Mouse (Mus musculus) limb, embryonic 13.5 days (tissue): ENCODE results near the gene Mterf2. TPM values are rescaled to one million over a fixed set of nuclear protein-coding genes. Genes with fewer than 3 reads are reported as not detected.

ENCODE experiments used
- ATAC-seq: fragments of 200-750 bp; cut with Nextera tagmentation; 2 replicates; pipeline ENCODE4 v1.8.0; 2017; ENCODE audit warnings: low read depth, moderate number of reproducible peaks, moderate TSS enrichment; ENCODE audit not compliant: low FRiP score
- H3K27ac ChIP-seq: fragments of 300-500 bp; sonication (generic); 2 replicates; pipeline ENCODE4 v1.5.1; 2015; ENCODE audit warnings: inconsistent platforms, mild to moderate bottlenecking, moderate library complexity
- H3K27me3 ChIP-seq: fragments of 300-500 bp; sonication (generic); 2 replicates; pipeline ENCODE4 v1.6.1; 2015; ENCODE audit warnings: mild to moderate bottlenecking, inconsistent platforms
- H3K36me3 ChIP-seq: fragments of 300-500 bp; sonication (generic); 2 replicates; pipeline ENCODE4 v1.6.1; 2015; ENCODE audit warnings: inconsistent platforms, mild to moderate bottlenecking, moderate library complexity
- H3K4me1 ChIP-seq: fragments of 300-500 bp; sonication (generic); 2 replicates; pipeline ENCODE4 v1.6.1; 2015; ENCODE audit warnings: inconsistent platforms
- H3K4me2 ChIP-seq: fragments of 300-500 bp; sonication (generic); replicated peaks from 2 replicates; pipeline ENCODE4 v1.6.1; 2015; ENCODE audit warnings: inconsistent platforms, mild to moderate bottlenecking, moderate library complexity
- H3K4me3 ChIP-seq: fragments of 300-500 bp; sonication (generic); 2 replicates; pipeline ENCODE4 v1.5.1; 2015; ENCODE audit warnings: moderate library complexity, mild to moderate bottlenecking, inconsistent platforms
- H3K9ac ChIP-seq: fragments of 300-500 bp; sonication (generic); 2 replicates; pipeline ENCODE4 v1.6.1; 2015; ENCODE audit warnings: mild to moderate bottlenecking, inconsistent platforms
- H3K9me3 ChIP-seq: fragments of 300-500 bp; sonication (generic); 2 replicates; pipeline ENCODE4 v1.6.1; 2016; ENCODE audit warnings: inconsistent platforms
- WGBS: fragments of 180-500 bp; shearing (Covaris S2); methylation state at CpG from one replicate; pipeline ENCODE4 v1.1.7; 2015; 5-methylcytosine and 5-hydroxymethylcytosine counted together
- polyA plus RNA-seq: library from polyadenylated mRNA; unstranded; fragments of >200 nt; fragmentation: Nextera tagmentation; extraction: Ambion mirVana; gene quantifications from 2 replicates; pipeline ENCODE4 v1.2.1, GENCODE M21; 2015

Gene Mterf2
- polyA plus RNA-seq, 1 experiment from 2014 or later: 24.3 TPM

- Histone ChIP-seq H3K9me3 (no peaks in the 10 kb centered on the region), H3K36me3 (peaks cover 23% of the 10 kb centered on the region), H3K9ac (peak overlapping the region; percentile 31; the same call in 1 of the 2 replicates), H3K4me3 (peak overlapping the region; percentile 69), H3K27ac (peak overlapping the region; percentile 39; the same call in 1 of the 2 replicates), H3K4me2 (peak overlapping the region; percentile 69), H3K4me1 (peaks cover 17% of the 10 kb centered on the region), H3K27me3 (no peaks in the 10 kb centered on the region)
- ATAC-seq: peak; percentile 5; the same call in 1 of the 2 replicates
- 21% methylated on average over 7 of the region's 7 CpGs for WGBS
Observed at GRCm38 (mm10) chr10:85128453-85128852, 626 bp upstream of the Mterf2 start.

GRCm38 (mm10) chr10:85125184-85125583 is 2.6 kb downstream of the Mterf2 start:
- no peak for ATAC-seq
- Histone ChIP-seq H3K4me2 (no peak overlapping the region), H3K27ac (no peak overlapping the region), H3K4me1 (peaks cover 17% of the 10 kb centered on the region), H3K27me3 (no peaks in the 10 kb centered on the region), H3K9me3 (no peaks in the 10 kb centered on the region), H3K36me3 (peaks cover 41% of the 10 kb centered on the region), H3K9ac (no peak overlapping the region), H3K4me3 (no peak overlapping the region)
- WGBS: 87% methylated on average over 13 of the region's 13 CpGs

GRCm38 (mm10) chr10:85114409-85114808 is 13.4 kb downstream of the Mterf2 start:
- H3K27ac ChIP-seq: no peak overlapping the region
- H3K9ac ChIP-seq: no peak overlapping the region
- H3K9me3 ChIP-seq: no peaks in the 10 kb centered on the region
- H3K4me2 ChIP-seq: no peak overlapping the region
- 77% methylated on average over 4 of the region's 4 CpGs for WGBS
- no peak overlapping the region for H3K4me3 ChIP-seq
- no peaks in the 10 kb centered on the region for H3K27me3 ChIP-seq
- H3K36me3 ChIP-seq: peaks cover 64% of the 10 kb centered on the region
- no peak for ATAC-seq
- no peaks in the 10 kb centered on the region for H3K4me1 ChIP-seq

- peak overlapping the region; percentile 88 for H3K4me2 ChIP-seq
- ATAC-seq: peak; percentile 4
- peak overlapping the region; percentile 97 for H3K9ac ChIP-seq
- under 1% methylated on average over 34 of the region's 34 CpGs for WGBS
- H3K27me3 ChIP-seq: no peaks in the 10 kb centered on the region
- peak overlapping the region; percentile 85 for H3K27ac ChIP-seq
- H3K4me3 ChIP-seq: peak overlapping the region; percentile 98
- H3K4me1 ChIP-seq: peaks cover 19% of the 10 kb centered on the region
- no peaks in the 10 kb centered on the region for H3K9me3 ChIP-seq
- no peaks in the 10 kb centered on the region for H3K36me3 ChIP-seq
Observed at GRCm38 (mm10) chr10:85103085-85103885, 24.5 kb downstream of the Mterf2 start.

- Histone ChIP-seq H3K27ac (peak within 1 kb of the TSS; percentile 85), H3K9ac (peak within 1 kb of the TSS; percentile 97), H3K4me1 (peaks cover 19% of the 10 kb centered on the region), H3K9me3 (no peaks in the 10 kb centered on the region), H3K4me2 (peak within 1 kb of the TSS; percentile 88), H3K36me3 (no peaks in the 10 kb centered on the region), H3K27me3 (no peaks in the 10 kb centered on the region), H3K4me3 (peak within 1 kb of the TSS; percentile 98)
- 0% methylated on average over 66 of the region's 96 CpGs for WGBS
- peak; percentile 95 for ATAC-seq
Observed at GRCm38 (mm10) chr10:85102247-85103084, 25.4 kb downstream of the Mterf2 start, which contains the start of the genes Fhl4 and Tmem263. TSS of gene Fhl4 (minus strand) at chr10:85102495. TSS of gene Tmem263 (plus strand) at chr10:85102627.

GRCm38 (mm10) chr10:85101841-85102240 is 26.0 kb downstream of the Mterf2 start:
- H3K9me3 ChIP-seq: no peaks in the 10 kb centered on the region
- peaks cover 19% of the 10 kb centered on the region for H3K4me1 ChIP-seq
- peak; percentile 25; the same call in 1 of the 2 replicates for ATAC-seq
- WGBS: 2% methylated on average over 10 of the region's 10 CpGs
- peak overlapping the region; percentile 74; the same call in 1 of the 2 replicates for H3K27ac ChIP-seq
- peak overlapping the region; percentile 88 for H3K4me2 ChIP-seq
- H3K4me3 ChIP-seq: peak overlapping the region; percentile 98
- no peaks in the 10 kb centered on the region for H3K27me3 ChIP-seq
- H3K36me3 ChIP-seq: no peaks in the 10 kb centered on the region
- peak overlapping the region; percentile 91 for H3K9ac ChIP-seq

GRCm38 (mm10) chr10:85071605-85072152 is 56.1 kb downstream of the Mterf2 start:
- ATAC-seq: no peak
- 59% methylated on average over 4 of the region's 4 CpGs for WGBS
- Histone ChIP-seq H3K9me3 (no peaks in the 10 kb centered on the region), H3K4me3 (no peak overlapping the region), H3K4me1 (no peaks in the 10 kb centered on the region), H3K36me3 (no peaks in the 10 kb centered on the region), H3K9ac (no peak overlapping the region), H3K27ac (no peak overlapping the region), H3K27me3 (no peaks in the 10 kb centered on the region), H3K4me2 (no peak overlapping the region)

Other genes with a start within 250 kb of the Mterf2 start
- 28.6 and 30.1 TPM in 2 replicates for gene Ric8b, start 210.4 kb downstream of the Mterf2 start, polyA plus RNA-seq
- gene Fhl4, start 25.5 kb downstream of the Mterf2 start, polyA plus RNA-seq: 1.4 and 1.7 TPM in 2 replicates
- gene Tmem263, start 25.4 kb downstream of the Mterf2 start, polyA plus RNA-seq: 133 and 144 TPM in 2 replicates
- 37.7 and 39.4 TPM in 2 replicates for gene Cry1, start 57.0 kb upstream of the Mterf2 start, polyA plus RNA-seq